Mouse (Mus musculus) embryonic facial prominence, embryonic 12.5 days (tissue): ENCODE measurements around the gene Dop1b. TPM values are rescaled to one million over a fixed set of nuclear protein-coding genes. Genes with fewer than 3 reads are reported as not detected.
"Not testable (repeated sequence)": the region's sequence is repeated elsewhere in the genome, so short reads cannot be mapped to it uniquely, and the experiment has no call there.

Experiments used
- ATAC-seq: fragments of 200-750 bp; cut with Nextera tagmentation; 2 replicates; pipeline ENCODE4 v1.8.0; 2017; ENCODE audit not compliant: insufficient number of reproducible peaks, insufficient read depth, low FRiP score, low TSS enrichment
- H3K27ac ChIP-seq: fragments of 300-500 bp; sonication (generic); 2 replicates; pipeline ENCODE4 v1.5.1; 2016; ENCODE audit warnings: mild to moderate bottlenecking
- H3K27me3 ChIP-seq: fragments of 300-500 bp; sonication (generic); 2 replicates; pipeline ENCODE4 v1.6.1; 2016; ENCODE audit warnings: mild to moderate bottlenecking, moderate library complexity
- H3K36me3 ChIP-seq: fragments of 300-500 bp; sonication (generic); 2 replicates; pipeline ENCODE4 v1.6.1; 2016; ENCODE audit warnings: mild to moderate bottlenecking
- H3K4me1 ChIP-seq: fragments of 300-500 bp; sonication (generic); 2 replicates; pipeline ENCODE4 v1.6.1; 2016
- H3K4me2 ChIP-seq: fragments of 300-500 bp; sonication (generic); replicated peaks from 2 replicates; pipeline ENCODE4 v1.6.1; 2016; ENCODE audit warnings: mild to moderate bottlenecking, moderate library complexity
- H3K4me3 ChIP-seq: fragments of 300-500 bp; sonication (generic); 2 replicates; pipeline ENCODE4 v1.5.1; 2016; ENCODE audit warnings: mild to moderate bottlenecking
- H3K9ac ChIP-seq: fragments of 300-500 bp; sonication (generic); 2 replicates; pipeline ENCODE4 v1.6.1; 2016; ENCODE audit warnings: mild to moderate bottlenecking, moderate library complexity
- H3K9me3 ChIP-seq: fragments of 300-500 bp; sonication (generic); 2 replicates; pipeline ENCODE4 v1.6.1; 2016; ENCODE audit warnings: mild to moderate bottlenecking, moderate library complexity
- whole genome bisulfite sequencing: fragments of 180-500 bp; shearing (Covaris S2); methylation state at CpG from one replicate; pipeline ENCODE4 v1.1.7; 2016; 5-methylcytosine and 5-hydroxymethylcytosine counted together
- polyA plus RNA-seq: library from polyadenylated mRNA; unstranded; fragments of >200 nt; fragmentation: Nextera tagmentation; extraction: Ambion mirVana; gene quantifications from 2 replicates; pipeline ENCODE4 v1.2.1, GENCODE M21; 2016

Dop1b gene
- polyA plus RNA-seq, 1 experiment from 2014 or later: 11.9 TPM

GRCm38 (mm10) chr16:93766956-93767355, 55.3 kb downstream of the Dop1b start:
- no peak overlapping the region for H3K4me2 ChIP-seq
- H3K27me3 ChIP-seq: peaks cover 3% of the 10 kb centered on the region; the same call in 1 of the 2 replicates
- H3K27ac ChIP-seq: no peak overlapping the region
- 0 out of 2 replicates have a peak, but pooled peaks cover 4% of the 10 kb centered on the region for H3K4me1 ChIP-seq
- peaks cover 13% of the 10 kb centered on the region; the same call in 1 of the 2 replicates for H3K36me3 ChIP-seq
- ATAC-seq: no peak
- WGBS: 53% methylated on average over 4 of the region's 4 CpGs
- no peaks in the 10 kb centered on the region for H3K9me3 ChIP-seq
- no peak overlapping the region for H3K4me3 ChIP-seq
- no peak overlapping the region for H3K9ac ChIP-seq

DNA sequence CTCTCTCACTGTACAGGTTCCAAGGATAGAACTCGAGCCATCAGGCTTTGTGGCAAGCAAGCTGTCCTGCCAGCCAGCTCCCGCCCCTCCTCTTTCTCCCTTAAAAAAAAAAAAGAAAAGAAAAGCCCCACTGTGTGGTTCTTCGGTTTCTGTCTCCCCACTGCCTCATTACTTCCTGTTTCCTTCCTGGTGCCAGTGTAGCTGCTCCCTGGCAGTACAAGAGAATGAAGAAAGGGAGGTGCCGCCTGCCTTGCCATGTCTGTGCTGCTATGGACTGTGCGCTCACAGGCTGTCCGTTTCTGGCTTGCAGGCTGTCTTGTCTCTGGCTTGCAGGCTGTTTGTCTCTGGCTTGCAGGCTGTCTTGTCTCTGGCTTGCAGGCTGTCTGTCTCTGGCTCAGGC, 55.8 kb downstream of the Dop1b start:
- Histone ChIP-seq H3K9ac (no peak overlapping the region), H3K27me3 (peaks cover 3% of the 10 kb centered on the region; the same call in 1 of the 2 replicates), H3K9me3 (no peaks in the 10 kb centered on the region), H3K36me3 (peaks cover 13% of the 10 kb centered on the region; the same call in 1 of the 2 replicates), H3K4me1 (0 out of 2 replicates have a peak, but pooled peaks cover 4% of the 10 kb centered on the region), H3K4me3 (no peak overlapping the region), H3K27ac (no peak overlapping the region), H3K4me2 (no peak overlapping the region)
- 51% methylated on average over 6 of the region's 6 CpGs for WGBS
- ATAC-seq: no peak

DNA sequence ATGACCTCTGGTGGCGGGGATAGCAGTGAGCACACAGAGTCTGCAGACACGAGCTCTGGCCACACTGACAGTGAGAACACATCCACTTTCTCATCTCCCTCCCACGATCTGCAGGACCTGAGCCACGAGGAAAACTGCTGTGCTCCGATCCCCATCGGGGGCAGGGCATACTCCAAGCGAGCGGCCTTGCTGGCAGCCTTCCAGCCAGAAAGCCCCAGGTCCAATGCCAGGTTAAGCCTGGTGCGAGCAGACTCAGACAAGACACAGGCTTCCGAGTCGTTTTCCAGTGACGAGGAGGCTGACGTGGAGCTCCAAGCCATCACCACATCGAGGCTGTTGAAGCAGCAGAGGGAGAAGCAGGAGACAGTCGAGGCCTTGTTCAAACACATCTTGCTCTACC, 57.9 kb downstream of the Dop1b start:
- Histone ChIP-seq H3K27ac (no peak overlapping the region), H3K36me3 (peaks cover 7% of the 10 kb centered on the region; the same call in 1 of the 2 replicates), H3K4me2 (no peak overlapping the region), H3K4me1 (0 out of 2 replicates have a peak, but pooled peaks cover 4% of the 10 kb centered on the region), H3K9me3 (no peaks in the 10 kb centered on the region), H3K27me3 (peaks cover 3% of the 10 kb centered on the region; the same call in 1 of the 2 replicates), H3K9ac (no peak overlapping the region), H3K4me3 (no peak overlapping the region)
- WGBS: 76% methylated on average over 15 of the region's 15 CpGs
- ATAC-seq: no peak

GRCm38 (mm10) chr16:93770271-93770926, 58.7 kb downstream of the Dop1b start:
- ATAC-seq: peak; percentile 50; the same call in 1 of the 2 replicates
- no peak overlapping the region for H3K27ac ChIP-seq
- H3K36me3 ChIP-seq: peaks cover 7% of the 10 kb centered on the region; the same call in 1 of the 2 replicates
- 0 out of 2 replicates have a peak, but pooled peaks cover 4% of the 10 kb centered on the region for H3K4me1 ChIP-seq
- peaks cover 3% of the 10 kb centered on the region; the same call in 1 of the 2 replicates for H3K27me3 ChIP-seq
- no peak overlapping the region for H3K4me2 ChIP-seq
- H3K9me3 ChIP-seq: no peaks in the 10 kb centered on the region
- H3K4me3 ChIP-seq: no peak overlapping the region
- H3K9ac ChIP-seq: no peak overlapping the region
- WGBS: 69% methylated on average over 32 of the region's 32 CpGs

GRCm38 (mm10) chr16:93774658-93775057, 63.0 kb downstream of the Dop1b start:
- Histone ChIP-seq H3K27me3 (peaks cover 3% of the 10 kb centered on the region; the same call in 1 of the 2 replicates), H3K4me2 (no peak overlapping the region), H3K9me3 (no peaks in the 10 kb centered on the region), H3K27ac (no peak overlapping the region), H3K4me1 (0 out of 2 replicates have a peak, but pooled peaks cover 4% of the 10 kb centered on the region), H3K9ac (no peak overlapping the region), H3K36me3 (peaks cover 7% of the 10 kb centered on the region; the same call in 1 of the 2 replicates), H3K4me3 (no peak overlapping the region)
- no peak for ATAC-seq
- WGBS: 73% methylated on average over 5 of the region's 5 CpGs

- Histone ChIP-seq H3K4me2 (no peak overlapping the region), H3K4me1 (no peaks in the 10 kb centered on the region), H3K36me3 (no peaks in the 10 kb centered on the region), H3K27me3 (no peaks in the 10 kb centered on the region), H3K9me3 (no peaks in the 10 kb centered on the region), H3K9ac (no peak overlapping the region), H3K27ac (no peak overlapping the region), H3K4me3 (no peak overlapping the region)
- 68% methylated on average over 5 of the region's 5 CpGs for WGBS
- no peak for ATAC-seq
These were observed 64.8 kb downstream of the Dop1b start for GRCm38 (mm10) chr16:93776468-93776867.

- 55% methylated on average over 14 of the region's 14 CpGs for WGBS
- no peak overlapping the region for H3K4me3 ChIP-seq
- no peak overlapping the region for H3K4me2 ChIP-seq
- no peak overlapping the region for H3K27ac ChIP-seq
- ATAC-seq: no peak
- no peaks in the 10 kb centered on the region for H3K27me3 ChIP-seq
- no peaks in the 10 kb centered on the region for H3K9me3 ChIP-seq
- no peak overlapping the region for H3K9ac ChIP-seq
- no peaks in the 10 kb centered on the region for H3K4me1 ChIP-seq
- H3K36me3 ChIP-seq: no peaks in the 10 kb centered on the region
These were observed 65.7 kb downstream of the Dop1b start for GRCm38 (mm10) chr16:93777247-93777999.

DNA sequence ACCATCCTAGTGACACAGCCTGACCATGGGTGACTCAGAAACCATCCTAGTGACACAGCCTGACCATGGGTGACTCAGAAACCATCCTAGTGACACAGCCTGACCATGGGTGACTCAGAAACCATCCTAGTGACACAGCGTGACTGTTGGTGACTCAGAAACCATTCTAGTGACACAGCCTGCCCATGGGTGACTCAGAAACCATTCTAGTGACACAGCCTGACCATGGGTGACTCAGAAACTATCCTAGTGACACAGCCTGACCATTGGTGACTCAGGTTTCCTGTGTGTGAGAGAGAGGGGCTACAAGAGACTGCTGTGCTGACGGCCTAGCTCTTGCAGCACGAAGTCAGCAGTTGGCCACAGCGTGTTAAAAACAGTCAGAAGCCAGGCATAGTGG, 66.7 kb downstream of the Dop1b start:
- not testable (repeated sequence) for H3K9me3 ChIP-seq, H3K27me3 ChIP-seq, H3K36me3 ChIP-seq, H3K9ac ChIP-seq, ATAC-seq, H3K27ac ChIP-seq, H3K4me3 ChIP-seq, H3K4me2 ChIP-seq, H3K4me1 ChIP-seq
- WGBS: 73% methylated on average over 4 of the region's 4 CpGs

- WGBS: 80% methylated on average over 4 of the region's 4 CpGs
- no peak overlapping the region for H3K4me3 ChIP-seq
- no peak for ATAC-seq
- H3K27me3 ChIP-seq: no peaks in the 10 kb centered on the region
- H3K4me2 ChIP-seq: no peak overlapping the region
- no peaks in the 10 kb centered on the region for H3K4me1 ChIP-seq
- H3K27ac ChIP-seq: no peak overlapping the region
- peaks cover 5% of the 10 kb centered on the region; the same call in 1 of the 2 replicates for H3K9me3 ChIP-seq
- H3K9ac ChIP-seq: no peak overlapping the region
- H3K36me3 ChIP-seq: peaks cover 4% of the 10 kb centered on the region; the same call in 1 of the 2 replicates
These were observed 67.8 kb downstream of the Dop1b start for GRCm38 (mm10) chr16:93779554-93779953.

- Histone ChIP-seq H3K9ac (no peak overlapping the region), H3K4me2 (no peak overlapping the region), H3K27ac (no peak overlapping the region), H3K4me1 (no peaks in the 10 kb centered on the region), H3K9me3 (peaks cover 5% of the 10 kb centered on the region; the same call in 1 of the 2 replicates), H3K4me3 (no peak overlapping the region), H3K36me3 (peaks cover 4% of the 10 kb centered on the region; the same call in 1 of the 2 replicates), H3K27me3 (no peaks in the 10 kb centered on the region)
- 61% methylated on average over 14 of the region's 14 CpGs for WGBS
- ATAC-seq: no peak
These were observed 69.2 kb downstream of the Dop1b start for GRCm38 (mm10) chr16:93780660-93781479.

- H3K36me3 ChIP-seq: peaks cover 4% of the 10 kb centered on the region; the same call in 1 of the 2 replicates
- WGBS: 91% methylated on average over 7 of the region's 7 CpGs
- no peaks in the 10 kb centered on the region for H3K27me3 ChIP-seq
- no peak overlapping the region for H3K9ac ChIP-seq
- no peak overlapping the region for H3K4me2 ChIP-seq
- no peak for ATAC-seq
- peaks cover 5% of the 10 kb centered on the region; the same call in 1 of the 2 replicates for H3K9me3 ChIP-seq
- H3K4me1 ChIP-seq: no peaks in the 10 kb centered on the region
- no peak overlapping the region for H3K4me3 ChIP-seq
- no peak overlapping the region for H3K27ac ChIP-seq
These were observed 72.5 kb downstream of the Dop1b start for GRCm38 (mm10) chr16:93784175-93784574.
